Mouse (Mus musculus) embryo, embryonic 10 days (tissue): ENCODE data around the gene Krtap1-3.
A peak's percentile ranks its signal among the peaks of the same experiment; 100 is the strongest.
"Not testable (repeated sequence)": the region's sequence is repeated elsewhere in the genome, so short reads cannot be mapped to it uniquely, and the experiment has no call there.

ENCODE experiments used
- DNase-seq: peaks from one replicate; pipeline ENCODE4 v3.0.0-alpha.2; 2015; ENCODE audit warnings: low spot score

Gene Krtap1-3

GRCm38 (mm10) chr11:99590981-99591380, at the start of gene Krtap1-3:
Gene Krtap1-3 (minus strand): TSS chr11:99591339.
- no peak for DNase-seq

DNA sequence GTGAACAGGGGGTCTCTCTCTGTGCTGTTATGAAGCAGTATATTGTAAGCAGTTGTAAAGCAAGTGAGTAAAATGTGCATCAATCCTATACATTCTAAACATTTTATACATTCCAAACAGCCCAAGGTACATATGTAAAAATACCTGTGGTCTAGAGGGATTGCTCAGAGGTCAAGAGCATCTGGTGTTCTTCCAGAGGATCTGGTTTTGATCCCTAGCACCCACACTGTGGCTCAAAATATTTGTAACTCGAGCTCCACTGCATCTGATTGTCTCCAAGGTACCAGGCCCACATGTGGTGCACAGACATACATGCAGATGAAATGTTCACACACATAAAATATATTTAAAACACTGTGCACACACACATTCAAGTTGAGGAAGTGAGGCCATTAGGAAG, 49.8 kb upstream of the Krtap1-3 start:
- no peak for DNase-seq

DNA sequence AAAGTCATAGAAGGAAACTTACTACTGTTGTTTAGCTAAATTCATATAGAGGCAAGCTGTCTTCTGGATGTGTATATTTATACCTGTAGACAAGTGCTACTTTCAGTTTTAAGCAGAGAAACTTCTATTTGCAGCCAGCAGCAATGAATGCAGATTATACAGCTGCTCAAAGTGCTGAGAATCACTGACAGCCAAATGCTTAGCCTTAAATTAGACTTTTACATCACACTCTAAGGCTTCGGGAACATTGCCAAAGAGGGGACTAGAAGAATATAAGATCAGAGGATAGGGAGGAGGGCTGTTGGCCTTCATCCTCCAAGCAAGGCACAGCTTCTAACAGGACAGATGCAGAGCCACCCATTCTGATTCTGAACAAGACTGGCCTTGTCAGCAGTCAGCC, 45.9 kb upstream of the Krtap1-3 start:
- no peak for DNase-seq

DNA sequence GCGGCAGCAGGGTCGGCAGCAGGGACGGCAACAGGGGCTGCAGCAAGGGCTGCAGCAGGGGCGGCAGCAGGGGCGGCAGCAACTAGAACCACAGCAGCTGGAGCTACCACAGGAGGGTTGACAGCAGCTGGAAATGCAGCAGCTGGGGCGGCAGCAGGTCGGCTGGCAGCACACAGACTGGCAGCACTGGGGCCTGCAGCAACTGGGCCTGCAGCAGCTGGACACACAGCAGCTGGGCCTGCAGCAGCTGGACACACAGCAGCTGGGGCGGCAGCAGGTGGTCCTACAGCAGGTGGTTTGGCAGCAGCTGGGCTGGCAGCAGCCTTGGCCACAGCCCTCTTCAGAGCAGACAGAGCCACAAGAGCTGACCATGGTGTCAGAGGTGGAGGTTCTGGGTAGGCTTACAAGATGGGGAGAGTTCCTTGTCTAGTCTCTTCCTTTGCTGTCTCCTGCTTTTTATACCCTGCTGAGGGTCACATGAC, 43.6 kb upstream of the Krtap1-3 start, which contains the start of gene Krtap4-2:
Krtap4-2 (minus strand) TSS at position 432 of the 482 bp plus-strand sequence.
- DNase-seq: no peak

DNA sequence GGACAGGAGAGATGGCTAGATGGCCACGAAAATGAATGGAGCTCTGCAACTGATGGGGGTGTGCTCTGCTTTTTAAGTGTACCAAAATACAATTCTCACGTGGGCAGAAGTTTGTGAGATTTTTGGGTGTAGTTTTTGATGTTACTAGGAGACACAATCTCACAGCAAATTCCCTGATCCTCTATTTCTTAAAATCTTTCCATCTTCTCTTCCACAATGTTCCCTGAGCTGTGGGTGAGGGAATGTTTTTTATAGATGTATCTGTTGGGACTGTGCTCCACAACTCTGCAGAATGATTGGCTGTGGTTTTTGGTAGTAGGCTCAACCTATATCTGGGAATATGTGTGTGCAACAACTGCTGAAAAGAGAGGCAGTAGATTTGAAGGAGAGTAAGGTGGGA, 42.2 kb upstream of the Krtap1-3 start:
- DNase-seq: no peak

- DNase-seq: no peak
Measured at GRCm38 (mm10) chr11:99630890-99631289, 39.8 kb upstream of the Krtap1-3 start.

DNA sequence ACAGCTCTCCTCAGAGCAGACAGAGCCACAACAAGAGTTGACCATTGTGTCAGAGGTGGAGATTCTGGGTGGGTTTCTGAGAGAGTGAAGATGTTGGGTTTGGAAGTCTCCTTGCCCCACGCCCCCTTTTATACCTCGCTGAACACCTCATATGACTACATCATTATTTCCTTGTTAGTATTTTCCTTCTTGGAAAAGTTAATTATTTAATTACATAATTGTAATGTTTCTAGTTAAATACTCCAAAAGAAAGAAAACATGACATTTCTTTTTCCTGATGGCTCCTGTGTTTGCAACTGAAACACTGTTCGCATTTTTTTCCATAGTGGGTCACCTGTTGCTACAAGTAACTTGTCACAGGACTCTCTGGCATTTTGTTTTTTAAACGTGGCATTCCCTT, 37.0 kb upstream of the Krtap1-3 start, which contains the start of gene Krtap4-1:
Krtap4-1 (minus strand) TSS at position 101 of the 400 bp plus-strand sequence.
- no peak for DNase-seq

DNA sequence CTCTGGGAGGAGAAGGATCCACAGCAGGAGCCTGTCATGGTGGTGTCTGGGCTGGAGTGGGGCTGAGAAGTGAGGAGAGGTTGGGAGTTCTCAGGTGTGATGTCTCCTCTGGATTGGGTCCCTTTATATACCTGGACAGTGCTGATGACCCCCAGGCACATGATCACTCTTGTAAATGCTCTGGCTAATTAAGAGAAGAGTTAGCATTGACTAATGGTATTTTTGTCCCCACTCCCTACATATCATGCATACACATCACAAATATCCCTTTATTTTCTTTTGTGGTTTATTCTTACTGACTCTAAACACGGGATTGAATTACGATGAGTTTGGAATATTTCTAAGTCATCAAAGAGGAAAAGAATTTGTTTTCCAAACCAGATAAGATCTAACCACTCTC, 29.2 kb upstream of the Krtap1-3 start, which contains the start of gene Gm11562:
Gm11562 (minus strand) TSS at position 101 of the 400 bp plus-strand sequence.
- DNase-seq: no peak

GRCm38 (mm10) chr11:99614796-99615363, 23.7 kb upstream of the Krtap1-3 start, which contains the start of gene Krtap2-4:
Gene Krtap2-4 (minus strand): TSS chr11:99614846.
- no peak for DNase-seq

DNA sequence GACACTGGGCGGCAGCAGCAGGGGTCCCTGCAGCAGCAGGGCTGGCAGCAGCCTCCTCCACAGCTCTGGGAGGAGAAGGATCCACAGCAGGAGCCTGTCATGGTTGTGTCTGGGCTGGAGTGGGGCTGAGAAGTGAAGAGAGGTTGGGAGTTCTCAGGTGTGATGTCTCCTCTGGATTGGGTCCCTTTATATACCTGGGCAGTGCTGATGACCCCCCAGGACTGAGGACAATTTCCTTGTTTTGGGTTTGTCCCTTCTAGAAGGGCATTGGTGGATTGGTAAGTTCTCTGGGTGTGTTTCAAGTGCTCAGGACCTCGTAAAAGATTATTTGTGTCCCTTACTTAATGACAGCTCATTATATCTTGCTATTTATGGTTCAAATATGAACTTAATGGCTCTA, 18.9 kb upstream of the Krtap1-3 start, which contains the start of gene Gm11937:
Gm11937 (minus strand) TSS at position 101 of the 400 bp plus-strand sequence.
- DNase-seq: not testable (repeated sequence)

GRCm38 (mm10) chr11:99609126-99609525, 18.0 kb upstream of the Krtap1-3 start:
- no peak for DNase-seq

- DNase-seq: not testable (repeated sequence)
Measured at GRCm38 (mm10) chr11:99603208-99603607, 12.1 kb upstream of the Krtap1-3 start, which contains the start of gene Gm11938. Gene Gm11938 (minus strand): TSS chr11:99603308.

- DNase-seq: not testable (repeated sequence)
Measured at GRCm38 (mm10) chr11:99597742-99598141, 6.6 kb upstream of the Krtap1-3 start, which contains the start of gene Krtap9-3. Gene Krtap9-3 (minus strand): TSS chr11:99598105.

DNA sequence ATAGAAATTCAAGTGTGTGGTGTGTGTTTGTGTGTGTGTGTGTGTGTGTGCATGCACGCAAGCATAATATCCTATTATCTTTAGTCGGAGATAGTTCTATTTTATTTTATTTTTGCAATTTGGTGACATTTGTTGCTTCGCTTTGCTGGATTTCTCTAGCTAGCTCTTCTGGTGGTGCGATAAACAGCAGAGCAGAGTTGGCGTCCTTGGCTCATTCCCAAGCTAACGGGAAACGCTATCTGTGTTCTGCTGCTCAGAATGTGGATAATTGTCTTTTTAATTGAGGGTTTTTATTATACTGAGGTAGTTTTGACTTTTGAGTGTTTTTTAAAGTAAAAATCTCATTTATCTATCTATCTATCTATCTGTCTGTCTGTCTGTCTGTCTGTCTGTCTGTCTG, 6.0 kb downstream of the Krtap1-3 start:
- no peak for DNase-seq

DNA sequence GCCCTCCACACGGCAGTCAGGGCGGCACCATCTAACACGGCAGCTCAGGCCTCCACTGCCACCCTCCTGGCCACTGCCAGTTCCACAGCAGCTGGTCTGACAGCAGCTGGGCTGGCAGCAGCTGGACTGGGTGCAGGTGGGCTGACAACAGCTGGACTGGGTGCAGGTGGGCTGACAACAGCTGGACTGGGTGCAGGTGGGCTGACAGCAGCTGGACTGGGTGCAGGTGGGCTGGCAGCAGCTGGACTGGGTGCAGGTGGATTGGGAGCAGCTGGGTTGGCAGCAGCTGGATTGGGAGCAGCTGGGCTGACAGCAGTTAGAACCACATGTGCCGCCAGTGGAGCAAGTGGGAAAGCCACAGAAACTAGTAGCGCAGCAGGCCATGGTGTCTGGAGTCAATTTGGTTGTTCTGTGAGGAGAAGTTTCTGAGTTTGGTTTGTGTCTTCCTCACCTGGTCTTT, 7.9 kb downstream of the Krtap1-3 start, which contains the start of gene Krtap1-4:
Krtap1-4 (minus strand) TSS at position 410 of the 460 bp plus-strand sequence.
- DNase-seq: no peak

- no peak for DNase-seq
Measured at GRCm38 (mm10) chr11:99581564-99581963, 9.6 kb downstream of the Krtap1-3 start.

GRCm38 (mm10) chr11:99581051-99581450, 10.1 kb downstream of the Krtap1-3 start:
- DNase-seq: no peak

GRCm38 (mm10) chr11:99580636-99581035, 10.5 kb downstream of the Krtap1-3 start, which contains the start of gene Krtap1-5:
Gene Krtap1-5 (minus strand): TSS chr11:99581016.
- DNase-seq: no peak

- DNase-seq: peak; percentile 89
Measured at GRCm38 (mm10) chr11:99574106-99574505, 17.0 kb downstream of the Krtap1-3 start.

- DNase-seq: no peak
Measured at GRCm38 (mm10) chr11:99573164-99573563, 18.0 kb downstream of the Krtap1-3 start.

GRCm38 (mm10) chr11:99566530-99566929, 24.6 kb downstream of the Krtap1-3 start, which contains the start of gene Krtap3-1:
Gene Krtap3-1 (minus strand): TSS chr11:99566630.
- DNase-seq: no peak

GRCm38 (mm10) chr11:99562580-99562979, 28.6 kb downstream of the Krtap1-3 start:
- no peak for DNase-seq

DNA sequence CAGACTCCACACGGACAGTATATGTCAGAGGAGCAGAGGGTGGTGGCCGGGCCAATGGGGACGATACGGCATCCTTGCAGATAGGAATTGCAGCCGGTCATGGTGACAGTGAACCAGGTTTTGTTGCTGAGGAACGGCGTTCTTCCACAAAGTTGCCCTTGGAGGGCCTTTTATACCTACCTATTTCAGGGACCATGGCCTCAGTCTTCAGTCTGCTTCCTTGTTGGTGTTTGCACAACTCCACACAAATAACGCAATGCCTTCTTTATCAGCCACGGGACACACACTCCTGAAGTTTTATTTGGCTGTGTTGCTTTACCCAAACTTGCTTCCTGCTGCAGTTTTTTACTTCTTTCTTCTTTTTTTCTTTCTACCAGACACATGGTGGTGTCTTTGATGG, 31.8 kb downstream of the Krtap1-3 start, which contains the start of gene Gm11939:
Gm11939 (minus strand) TSS at position 101 of the 400 bp plus-strand sequence.
- no peak for DNase-seq
